Mouse (Mus musculus) C2C12 (cell line): ENCODE measurements around the gene Lmtk3.

ENCODE experiments used
- CEBPB ChIP-seq: IDR thresholded peaks from one replicate; pipeline ENCODE4 v1.6.1; 2011; ENCODE audit warnings: low read depth, mild to moderate bottlenecking, control low read depth, moderate library complexity
- CTCF ChIP-seq: IDR thresholded peaks from one replicate; pipeline ENCODE4 v1.5.1; 2011; ENCODE audit not compliant: control insufficient read depth, insufficient read depth, insufficient read length
- FOSL1 ChIP-seq: IDR thresholded peaks from one replicate; pipeline ENCODE4 v1.8.0; 2011; ENCODE audit warnings: mild to moderate bottlenecking, low read length; ENCODE audit not compliant: poor library complexity, insufficient read depth, severe bottlenecking
- MYOG ChIP-seq: IDR thresholded peaks from one replicate; pipeline ENCODE4 v1.6.1; 2011; ENCODE audit not compliant: control insufficient read depth, insufficient read length; ENCODE audit errors: extremely low read depth

GRCm38 (mm10) chr7:45826631-45827030 lies 43.1 kb downstream of the Lmtk3 start:
- TF ChIP-seq MYOG (no peak), CTCF (no peak), CEBPB (no peak), FOSL1 (no peak)
